Mouse (Mus musculus) CH12.LX (cell line): Measurements from ENCODE around the gene H2-Q10.

Source experiments
- CHD1 ChIP-seq: IDR thresholded peaks from 2 replicates; pipeline ENCODE4 v1.6.1; 2012; ENCODE audit warnings: low read depth, low read length, improper control_type of control experiment, inconsistent platforms
- CHD2 ChIP-seq: IDR thresholded peaks from 2 replicates; pipeline ENCODE4 v1.6.1; 2011; ENCODE audit warnings: low read length, improper control_type of control experiment
- CTCF ChIP-seq, 2 experiments: IDR thresholded peaks in 1 of 2; conservative IDR thresholded peaks in 1 of 2; 2 replicates each; pipeline ENCODE4 v1.5.1; 2011 to 2012; ENCODE audit warnings: low read depth in 2 of 2, low read length in 2 of 2, improper control_type of control experiment in 1 of 2, inconsistent platforms in 1 of 2, mild to moderate bottlenecking in 1 of 2, moderate library complexity in 1 of 2
- EP300 ChIP-seq: IDR thresholded peaks from 2 replicates; pipeline ENCODE4 v1.6.1; 2011; ENCODE audit warnings: low read length, improper control_type of control experiment
- HCFC1 ChIP-seq: IDR thresholded peaks from 2 replicates; pipeline ENCODE4 v1.6.1; 2012; ENCODE audit warnings: low read depth, mild to moderate bottlenecking, inconsistent platforms, low read length, improper control_type of control experiment
- MAX ChIP-seq: IDR thresholded peaks from 2 replicates; pipeline ENCODE4 v1.6.1; 2011; ENCODE audit warnings: low read length, improper control_type of control experiment
- MEF2A ChIP-seq: IDR thresholded peaks from 2 replicates; pipeline ENCODE4 v1.6.1; 2014; ENCODE audit warnings: low read depth, mild to moderate bottlenecking, inconsistent platforms, low read length, improper control_type of control experiment, borderline replicate concordance
- MXI1 ChIP-seq: IDR thresholded peaks from 2 replicates; pipeline ENCODE4 v1.6.1; 2011; ENCODE audit warnings: mild to moderate bottlenecking, low read depth, low read length, improper control_type of control experiment
- NRF1 ChIP-seq: IDR thresholded peaks from 2 replicates; pipeline ENCODE4 v1.6.1; 2014; ENCODE audit warnings: low read depth, mild to moderate bottlenecking, inconsistent platforms, low read length, improper control_type of control experiment, moderate library complexity
- POLR2A ChIP-seq: IDR thresholded peaks from 2 replicates; pipeline ENCODE4 v1.6.1; 2011; ENCODE audit warnings: low read depth, mild to moderate bottlenecking, improper control_type of control experiment, low read length
- RCOR1 ChIP-seq: conservative IDR thresholded peaks from 2 replicates; pipeline ENCODE4 v1.6.1; 2012; ENCODE audit warnings: low read depth, mild to moderate bottlenecking, inconsistent platforms, low read length, improper control_type of control experiment
- TBP ChIP-seq: conservative IDR thresholded peaks from 2 replicates; pipeline ENCODE4 v1.6.1; 2011; ENCODE audit warnings: low read depth, low read length, improper control_type of control experiment
- ZKSCAN1 ChIP-seq: IDR thresholded peaks from 2 replicates; pipeline ENCODE4 v1.6.1; 2012; ENCODE audit warnings: low read depth, inconsistent platforms, low read length, improper control_type of control experiment, borderline replicate concordance
- ZNF384 ChIP-seq: IDR thresholded peaks from 2 replicates; pipeline ENCODE4 v1.6.1; 2012; ENCODE audit warnings: low read depth, low read length, improper control_type of control experiment, inconsistent platforms

DNA sequence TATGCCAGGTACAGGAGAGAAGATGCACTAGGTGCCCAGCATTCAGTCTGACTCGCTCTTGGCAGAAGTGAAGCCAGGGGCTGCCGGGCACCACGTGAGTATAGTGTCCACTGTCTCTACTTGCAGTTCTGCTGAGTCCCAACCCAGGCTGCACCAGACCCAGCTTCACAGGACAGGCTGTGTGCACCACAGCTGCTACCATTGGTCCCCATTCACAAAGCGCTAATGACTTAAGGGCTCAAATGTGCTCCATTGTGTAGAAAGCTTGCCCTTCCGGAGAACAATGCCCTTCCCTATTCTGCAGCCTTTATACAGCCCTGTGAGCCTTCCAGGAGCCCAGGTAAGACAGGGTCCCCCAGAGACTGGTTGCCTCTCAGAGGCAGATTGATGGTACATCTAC, 20.4 kb downstream of the H2-Q10 start:
- TF ChIP-seq RCOR1 = no peak
- no peak for TF ChIP-seq NRF1
- no peak for TF ChIP-seq MAX
- no peak for TF ChIP-seq EP300
- no peak for TF ChIP-seq CTCF (conservative IDR thresholded peaks at IDR 0.05 in 1 of 2, IDR thresholded peaks at IDR 0.05 in 1 of 2; ENCODE audit: low read depth in 2 of 2, low read length in 2 of 2)
- no peak for TF ChIP-seq POLR2A
- TF ChIP-seq CHD1 = no peak
- no peak for TF ChIP-seq TBP
- TF ChIP-seq MXI1 = no peak
- TF ChIP-seq HCFC1 = no peak
- TF ChIP-seq ZKSCAN1 = no peak
- no peak for TF ChIP-seq CHD2
- no peak for TF ChIP-seq ZNF384
- no peak for TF ChIP-seq MEF2A
